ENCODE assay signal across 10 mouse cellular contexts in the genomic region with DNA sequence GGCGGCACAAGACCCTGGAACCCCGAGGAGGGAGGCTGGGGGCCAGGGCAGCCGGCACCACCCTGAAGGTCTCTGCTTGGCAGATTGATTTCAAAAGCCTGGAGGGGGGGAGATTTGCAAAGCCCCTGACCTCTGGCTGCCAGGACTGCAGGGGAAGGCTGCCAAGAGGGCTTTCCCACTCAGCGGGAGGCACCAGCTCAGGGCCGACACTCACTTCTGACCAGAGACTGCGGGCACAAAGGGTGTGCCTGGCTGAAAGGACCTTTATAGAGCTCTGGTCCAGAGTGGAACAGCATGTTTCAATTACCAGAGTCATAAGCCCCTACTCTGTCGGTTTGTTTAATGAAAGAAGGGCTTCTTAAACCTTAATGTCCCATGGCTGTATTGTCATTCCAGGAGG. TPM values are rescaled to one million over a fixed set of nuclear protein-coding genes. Genes with fewer than 3 reads are reported as not detected.
DNase-seq lines count a peak whose midpoint lies in the region; ATAC-seq lines count a peak whose summit lies in the region.
"Had no signal": no experiment of that assay in that cellular context is flagged by ENCODE, and none has a peak within 500 bp of the region (broad histone marks: within the 10 kb centered on the region; RNA-seq: fewer than 3 reads in every experiment).

No protein-coding gene starts in this region.

- H3K4me1 ChIP-seq in heart, embryonic 13.5 days: peaks cover 24% of the 10 kb centered on the region
- peaks cover 71% of the 10 kb centered on the region for H3K4me1 ChIP-seq in hindbrain, embryonic 10.5 days (replicated peaks)
- H3K4me1 ChIP-seq in midbrain, embryonic 13.5 days (replicated peaks): peaks cover 26% of the 10 kb centered on the region

- H3K27ac ChIP-seq in heart, embryonic 13.5 days (replicated peaks): 0 out of 2 replicates have a peak overlapping the region, but pooled peaks have one; percentile 3
- peak overlapping the region; percentile 79 for H3K27ac ChIP-seq in hindbrain, embryonic 10.5 days
- peak overlapping the region; percentile 51; the same call in 1 of the 2 replicates for H3K27ac ChIP-seq in midbrain, embryonic 13.5 days
- H3K27ac ChIP-seq: heart, embryonic 15.5 days had no signal

- no peak for DNase-seq in heart, adult 9 months (ENCODE audit: low spot score in 2 of 2)
- peak; percentile 62 to 66 for DNase-seq in adrenal gland, postnatal 36 days
- DNase-seq in hindbrain, embryonic 10.5 days (ENCODE audit: low spot score): peak; percentile 53
- no peak for DNase-seq in thymus, postnatal 0 days (ENCODE audit: low spot score)
- no peak for DNase-seq in urinary bladder, postnatal 10 days (ENCODE audit: low spot score)

- H3K9ac ChIP-seq in heart, embryonic 13.5 days: no peak overlapping the region; the same call in 1 of the 2 replicates
- H3K9ac ChIP-seq in midbrain, embryonic 13.5 days (replicated peaks): peak overlapping the region; percentile 23; the same call in 1 of the 2 replicates
- H3K9ac ChIP-seq: heart, embryonic 15.5 days had no signal

- no peak overlapping the region for H3K4me3 ChIP-seq in heart, embryonic 13.5 days
- peak overlapping the region; percentile 23 for H3K4me3 ChIP-seq in hindbrain, embryonic 10.5 days
- H3K4me3 ChIP-seq in midbrain, embryonic 13.5 days (replicated peaks): no peak overlapping the region
- H3K4me3 ChIP-seq: heart, embryonic 15.5 days had no signal

- H3K4me2 ChIP-seq in heart, embryonic 13.5 days: no peak overlapping the region
- peak overlapping the region; percentile 20; the same call in 1 of the 2 replicates for H3K4me2 ChIP-seq in midbrain, embryonic 13.5 days (replicated peaks)
- H3K4me2 ChIP-seq: heart, embryonic 15.5 days had no signal

- peaks cover 60% of the 10 kb centered on the region for H3K27me3 ChIP-seq in heart, embryonic 13.5 days (replicated peaks)
- peaks cover 34% of the 10 kb centered on the region for H3K27me3 ChIP-seq in hindbrain, embryonic 10.5 days (ENCODE audit: insufficient read depth, poor library complexity, severe bottlenecking)
- H3K27me3 ChIP-seq in midbrain, embryonic 13.5 days: peaks cover 32% of the 10 kb centered on the region

- ATAC-seq in heart, embryonic 13.5 days (ENCODE audit: extremely low read depth, insufficient number of reproducible peaks, low FRiP score, low TSS enrichment): no peak
- peak; percentile 57 for ATAC-seq in midbrain, embryonic 13.5 days
- no peak for ATAC-seq in inflammation-experienced regulatory T-cells, adult 6 months

- H3K36me3 ChIP-seq in heart, embryonic 13.5 days: no peaks in the 10 kb centered on the region
- H3K36me3 ChIP-seq in hindbrain, embryonic 10.5 days: peaks cover 40% of the 10 kb centered on the region
- no peaks in the 10 kb centered on the region; the same call in 1 of the 2 replicates for H3K36me3 ChIP-seq in midbrain, embryonic 13.5 days
- H3K36me3 ChIP-seq: heart, embryonic 15.5 days had no signal

- 24% methylated on average over 7 of the region's 7 CpGs for WGBS in heart, embryonic 13.5 days
- WGBS in hindbrain, embryonic 10.5 days: 8% methylated on average over 7 of the region's 7 CpGs
- 10% methylated on average over 7 of the region's 7 CpGs for WGBS in midbrain, embryonic 13.5 days

- H3K9me3 ChIP-seq in heart, embryonic 13.5 days: no peaks in the 10 kb centered on the region
- no peaks in the 10 kb centered on the region for H3K9me3 ChIP-seq in hindbrain, embryonic 10.5 days
- H3K9me3 ChIP-seq in midbrain, embryonic 13.5 days: no peaks in the 10 kb centered on the region
- H3K9me3 ChIP-seq: heart, embryonic 15.5 days had no signal

RNA-seq across cellular contexts. Expression of gene Scube1, which starts 46.7 kb away (rescaled TPM):
- 9.1 and 11.0 TPM in 2 replicates for polyA plus RNA-seq in heart, embryonic 13.5 days (2015; fragmentation: Nextera tagmentation; extraction: Ambion mirVana)
- total RNA-seq in adrenal gland, postnatal 36 days (2021): 1 to 10 TPM; 4.4 to 4.6 TPM
- 62.6 and 70.5 TPM in 2 replicates for polyA plus RNA-seq in hindbrain, embryonic 10.5 days (2016; fragmentation: Nextera tagmentation; extraction: Ambion mirVana)
- polyA plus RNA-seq in midbrain, embryonic 13.5 days (2015; fragmentation: Nextera tagmentation; extraction: Ambion mirVana): 15.5 and 16.7 TPM in 2 replicates
- polyA plus RNA-seq in thymus, postnatal 0 days (2015; fragmentation: Nextera tagmentation; extraction: Ambion mirVana): 0.13 and 0.35 TPM in 2 replicates
- not detected for polyA plus RNA-seq in inflammation-experienced regulatory T-cells, adult 6 months (2017; shearing (Covaris generic))
- polyA plus RNA-seq: C2C12 had no signal

Comparison
In these comparisons a context has a peak if more than half of its experiments do, and no peak if none do; other contexts are left out.
1. H3K27ac ChIP-seq: peak in every context shown above with its lines; median percentile 79 in hindbrain, embryonic 10.5 days; 51 in midbrain, embryonic 13.5 days; 3 in heart, embryonic 13.5 days.
2. DNase-seq: peak in adrenal gland, postnatal 36 days (2 of 2) and hindbrain, embryonic 10.5 days (single experiment); none in heart, adult 9 months (0 of 2), thymus, postnatal 0 days (single experiment) and urinary bladder, postnatal 10 days (single experiment).